Mouse (Mus musculus): ENCODE data around the gene Tyk2.

Gene Tyk2

DNA sequence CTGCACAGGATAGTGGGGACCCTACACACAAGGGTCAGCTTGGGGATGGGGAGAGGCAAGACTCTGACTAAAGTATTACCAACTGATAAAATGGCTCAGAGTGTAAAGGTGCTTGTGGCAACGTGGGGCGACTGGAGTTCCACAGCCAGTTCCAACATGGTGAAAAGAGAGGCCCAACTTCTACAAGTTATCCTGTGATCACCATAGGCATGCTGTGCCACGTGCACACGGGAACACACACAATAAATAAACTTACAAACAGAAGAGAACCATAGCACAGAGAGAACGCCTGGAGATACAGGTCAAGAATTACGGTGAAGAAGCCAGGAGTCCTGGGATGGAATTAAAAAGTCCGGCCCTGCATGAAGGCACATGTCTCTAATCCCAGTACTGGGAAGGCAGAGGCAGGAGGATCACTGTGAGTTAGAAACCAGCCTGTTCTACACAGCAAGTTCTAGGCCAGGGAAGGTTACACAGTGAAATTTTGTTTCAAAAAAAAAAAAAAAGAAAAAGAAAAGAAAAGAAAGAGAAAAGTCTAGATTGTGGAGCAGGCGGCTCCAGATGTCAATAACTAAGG is 18.1 kb upstream of the Tyk2 start:
- no peak for DNase-seq

DNA sequence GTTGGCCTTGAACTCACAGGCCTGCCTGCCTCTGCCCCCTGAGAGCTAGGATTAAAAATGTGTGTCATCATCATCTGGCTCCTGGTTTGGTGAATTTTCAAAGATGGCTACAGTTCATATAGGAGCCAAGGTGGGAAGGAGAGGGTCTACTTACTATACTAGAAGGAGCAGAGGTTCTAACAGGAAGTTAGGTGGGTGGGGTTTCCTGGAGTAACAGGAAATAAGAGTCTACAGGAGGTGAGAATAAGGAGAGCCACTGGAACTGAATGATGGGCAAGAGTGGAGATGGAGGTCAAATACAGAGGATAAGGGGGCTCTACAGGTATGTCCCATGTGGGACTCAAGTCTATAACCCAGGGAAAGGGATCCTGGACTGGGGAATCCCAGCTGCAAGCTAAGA is 17.4 kb upstream of the Tyk2 start:
- no peak for DNase-seq

DNA sequence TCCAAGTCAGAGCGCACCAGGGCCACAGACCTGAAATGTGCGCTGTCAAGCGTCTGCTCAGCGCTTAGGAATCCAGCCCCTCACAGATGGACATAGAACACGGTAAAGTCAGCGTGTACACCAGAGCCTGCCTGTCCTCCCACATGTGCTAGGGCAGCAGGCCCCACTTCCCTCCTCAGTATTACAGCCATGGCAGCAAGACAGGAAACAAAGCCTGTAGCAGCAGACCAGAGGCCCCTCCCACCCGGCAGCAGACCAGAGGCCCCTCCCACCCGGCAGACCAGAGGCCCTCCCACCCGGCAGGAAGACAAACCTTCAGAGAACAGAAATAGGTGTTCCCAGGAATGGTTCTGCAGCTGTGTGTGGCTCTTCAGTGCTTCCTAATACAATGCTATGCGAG is 15.7 kb upstream of the Tyk2 start:
- DNase-seq: peak in 1 of 2 experiments; percentile 47

DNA sequence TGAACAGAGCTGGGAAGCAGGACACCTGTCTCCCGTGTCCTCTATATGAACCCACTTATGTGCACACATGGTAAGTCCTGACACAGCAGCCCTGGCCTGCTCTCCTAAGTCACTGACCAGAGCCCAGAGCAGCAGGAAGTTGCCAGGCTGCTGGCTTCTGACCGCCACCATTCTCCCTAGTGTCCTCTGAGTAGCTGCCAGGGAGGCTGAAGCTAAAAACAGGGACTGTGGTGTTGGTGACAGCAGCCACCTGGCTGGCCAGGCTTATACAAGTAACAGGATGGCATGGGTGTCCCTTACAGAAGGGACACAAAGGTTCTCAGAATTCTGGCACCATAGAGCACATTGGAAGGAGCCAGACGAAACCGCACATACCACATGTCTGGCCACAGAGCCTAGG is 14.4 kb upstream of the Tyk2 start:
- no peak for DNase-seq

DNA sequence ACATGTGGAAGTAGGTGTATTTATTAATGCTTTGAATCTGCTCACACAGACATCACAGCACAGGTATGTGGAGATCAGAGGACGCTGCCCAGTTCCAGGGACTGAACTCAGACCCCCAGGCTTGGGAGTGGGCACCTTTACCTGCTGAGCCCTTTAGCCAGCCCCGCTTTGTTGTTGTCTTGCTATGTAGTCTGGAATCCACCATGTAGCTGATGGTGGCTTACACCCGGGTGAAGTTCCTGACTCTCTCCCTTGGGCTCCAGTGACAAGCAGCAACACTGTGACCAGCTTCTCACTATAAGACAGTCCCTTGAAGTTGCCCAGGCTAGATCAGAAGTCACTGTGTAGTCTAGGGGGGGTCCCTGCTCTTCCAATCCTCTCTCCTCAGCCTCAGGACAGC is 13.3 kb upstream of the Tyk2 start:
- no peak for DNase-seq

DNA sequence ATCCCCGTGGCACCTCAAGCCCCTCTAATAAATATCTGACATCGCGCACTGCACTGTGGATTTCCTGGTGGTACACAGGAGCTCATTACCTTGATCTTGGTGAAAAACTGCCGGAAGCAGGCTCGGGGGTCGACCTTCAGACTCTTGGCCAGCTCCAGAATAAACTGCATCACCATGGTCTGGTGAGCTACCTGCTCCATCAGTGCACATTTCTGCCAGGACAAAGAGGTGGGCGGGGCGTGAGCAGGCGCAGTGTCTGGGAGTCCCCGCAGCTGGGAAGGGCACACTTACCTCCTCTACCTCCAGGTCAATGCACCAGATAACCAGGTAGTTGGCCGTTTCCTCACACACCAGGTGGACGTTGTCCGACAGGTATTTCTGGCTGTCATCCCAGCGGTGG is 10.9 kb upstream of the Tyk2 start:
- DNase-seq: no peak

DNA sequence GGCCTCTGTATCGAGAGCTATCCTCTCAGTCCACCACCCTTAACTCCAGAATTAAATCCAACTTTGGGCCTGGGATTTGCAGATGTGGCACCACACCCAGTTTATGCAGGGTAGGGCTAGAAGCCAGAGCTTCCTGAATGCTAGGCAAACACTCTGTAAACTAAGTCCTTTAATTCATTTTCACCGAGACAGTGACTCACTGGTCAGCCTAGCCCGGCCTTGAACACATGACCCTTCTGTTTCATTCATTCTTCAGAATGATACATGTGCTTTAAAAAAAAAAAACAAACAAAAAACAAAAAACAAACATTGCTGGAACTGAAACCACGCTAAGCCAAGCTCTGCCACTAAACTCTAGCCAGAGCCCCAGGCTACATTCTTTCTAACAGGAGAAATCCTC is 7.3 kb upstream of the Tyk2 start:
- no peak for DNase-seq

DNA sequence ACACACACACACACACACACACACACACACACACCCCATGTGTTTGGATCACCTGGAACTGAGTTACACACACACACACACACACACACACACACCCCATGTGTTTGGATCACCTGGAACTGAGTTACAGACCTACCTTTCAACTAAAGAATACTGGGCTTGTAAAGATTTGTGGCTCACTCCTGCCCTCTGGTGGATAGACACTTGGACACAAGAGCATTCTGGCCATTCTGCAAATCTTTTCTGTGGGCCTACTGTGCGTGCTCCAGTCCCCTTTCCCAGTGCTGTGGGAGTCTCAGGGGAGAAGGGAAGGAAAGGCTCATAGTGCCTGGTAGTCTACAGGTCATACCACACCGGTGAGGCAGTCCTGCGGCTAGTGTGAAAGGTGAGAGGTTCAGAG is 6.2 kb upstream of the Tyk2 start:
- peak in 1 of 2 experiments; percentile 53 for DNase-seq

DNA sequence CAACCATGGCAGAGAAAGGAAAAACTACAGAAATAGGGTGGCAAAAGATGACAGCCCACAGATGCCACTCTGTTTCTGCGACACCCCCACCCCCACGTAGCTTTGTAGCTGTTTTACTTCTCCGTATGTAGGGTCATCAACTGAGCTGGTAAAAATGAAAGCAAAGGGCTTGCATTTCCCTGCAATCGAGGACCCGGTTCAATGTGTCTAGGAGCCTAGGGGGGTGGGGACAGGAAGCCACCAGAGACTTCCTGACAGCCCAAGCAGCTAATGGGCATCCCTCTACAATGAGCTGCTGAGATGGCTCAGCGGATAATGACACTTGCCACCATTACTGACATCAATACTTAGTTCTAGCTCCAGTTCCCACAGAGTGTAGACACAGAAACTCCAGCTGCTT is 5.4 kb upstream of the Tyk2 start:
- no peak for DNase-seq

DNA sequence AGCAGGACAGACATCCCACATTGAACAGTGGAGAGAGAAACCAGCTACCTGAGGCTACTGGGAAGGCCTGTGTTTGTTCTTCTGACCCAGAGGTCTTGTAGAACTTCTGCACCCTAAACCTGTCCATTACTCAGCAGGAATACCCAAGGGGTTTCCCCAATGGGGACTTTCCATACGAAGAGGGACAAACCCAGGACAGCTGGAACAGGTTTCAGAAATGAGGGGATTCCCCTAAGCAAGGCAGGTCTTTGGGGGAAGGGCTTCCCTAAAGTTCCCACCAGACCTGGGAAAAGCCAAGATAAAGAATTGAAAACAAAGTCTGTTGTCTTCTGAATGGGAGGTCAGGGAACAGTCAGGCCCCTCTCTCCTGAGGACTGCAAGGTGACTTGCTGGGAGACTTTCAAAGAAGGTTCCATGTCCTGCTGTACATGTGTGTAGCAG is 4.9 kb upstream of the Tyk2 start:
- DNase-seq: no peak

DNA sequence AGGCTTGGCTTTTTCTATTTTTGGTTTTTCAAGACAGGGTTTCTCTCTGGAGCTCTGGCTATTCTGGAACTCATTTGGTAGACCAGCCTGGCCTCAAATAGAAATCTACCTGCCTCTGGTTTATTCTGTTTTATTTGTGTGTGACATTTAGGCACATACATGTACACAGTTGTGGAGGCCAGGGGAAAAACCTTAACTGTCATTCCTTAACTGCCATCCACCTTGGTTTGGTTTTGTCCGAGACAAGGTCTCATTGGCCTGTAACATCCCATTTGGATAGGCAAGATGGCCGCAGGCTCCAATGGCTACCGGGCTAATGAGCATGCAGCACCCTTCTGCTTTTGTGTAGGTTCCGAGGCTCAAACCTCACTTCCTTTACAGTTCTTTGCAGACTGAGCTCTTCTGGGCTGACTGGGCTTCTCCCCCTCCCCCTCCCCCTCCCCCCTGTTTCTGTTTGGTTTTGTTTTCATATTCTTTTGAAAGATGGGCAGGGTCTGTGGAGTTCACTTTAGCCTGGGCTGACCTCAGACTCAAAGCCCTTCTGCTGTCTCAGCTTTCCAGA is 4.4 kb upstream of the Tyk2 start:
- no peak for DNase-seq

DNA sequence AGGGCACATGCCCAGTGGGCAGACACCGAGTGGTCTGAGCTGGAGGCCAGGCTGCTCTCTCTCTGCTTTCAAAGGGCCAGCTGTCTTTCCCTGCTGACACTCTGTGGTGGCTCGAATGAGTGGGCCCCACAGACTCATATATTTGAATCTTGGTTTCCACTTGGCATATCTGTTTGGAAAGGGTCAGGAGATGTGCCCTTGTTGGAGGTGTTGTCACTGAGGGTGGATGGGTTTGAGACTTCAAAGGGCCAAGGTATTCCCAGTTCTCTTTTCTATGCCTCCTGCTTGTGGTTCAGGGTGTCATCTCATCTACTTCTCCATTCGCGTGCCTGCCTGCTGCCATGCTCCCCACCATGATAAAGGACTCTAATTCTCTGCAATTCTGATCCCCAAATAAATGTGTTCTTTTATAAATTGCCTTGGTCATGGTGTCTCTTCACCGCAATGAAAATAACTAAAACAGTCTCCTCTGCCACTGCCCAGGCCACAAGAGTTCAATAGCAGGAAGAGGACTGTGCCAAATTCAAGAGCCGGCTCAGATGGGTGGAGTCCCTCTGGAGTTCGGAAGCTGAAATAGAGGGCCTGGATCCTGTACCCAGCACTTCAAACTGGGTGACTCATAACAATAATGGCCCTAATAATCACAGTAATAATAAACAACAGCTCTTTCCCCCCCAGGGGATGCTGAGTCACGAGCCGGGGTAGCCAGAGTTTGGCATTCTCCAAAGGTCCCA is 3.7 kb upstream of the Tyk2 start:
- DNase-seq: no peak

DNA sequence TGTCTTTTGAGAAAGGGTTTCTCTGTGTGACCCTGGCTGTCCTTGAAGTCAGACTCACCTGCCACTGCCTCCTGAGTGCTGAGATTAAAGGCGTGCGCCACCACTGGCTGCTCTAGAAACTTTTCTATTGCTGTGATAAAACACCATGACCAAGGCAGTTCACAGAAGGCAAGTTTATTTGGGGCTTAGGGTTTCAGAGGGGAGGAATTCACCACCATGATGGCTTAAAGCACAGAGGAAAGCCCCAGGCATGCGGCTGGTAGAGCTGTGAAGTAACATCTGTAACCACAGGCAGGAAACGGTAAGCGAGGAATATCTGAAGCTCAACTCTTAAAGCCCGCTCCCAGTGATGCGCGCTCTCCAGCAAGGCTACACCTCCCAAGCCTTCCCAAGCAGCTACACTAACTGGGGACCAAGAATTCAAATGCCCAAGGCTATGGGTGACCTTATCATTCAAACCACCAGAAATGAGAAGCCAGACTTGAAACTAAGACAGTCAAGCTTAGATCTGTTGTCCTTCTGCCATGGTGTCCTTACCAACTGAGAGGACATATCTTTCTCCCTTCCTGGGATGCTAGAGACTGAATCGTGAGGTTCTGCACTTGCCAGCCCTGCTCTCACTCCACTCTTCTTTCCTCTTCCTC is 2.1 kb upstream of the Tyk2 start:
- peak; percentile 33 to 57 for DNase-seq

DNA sequence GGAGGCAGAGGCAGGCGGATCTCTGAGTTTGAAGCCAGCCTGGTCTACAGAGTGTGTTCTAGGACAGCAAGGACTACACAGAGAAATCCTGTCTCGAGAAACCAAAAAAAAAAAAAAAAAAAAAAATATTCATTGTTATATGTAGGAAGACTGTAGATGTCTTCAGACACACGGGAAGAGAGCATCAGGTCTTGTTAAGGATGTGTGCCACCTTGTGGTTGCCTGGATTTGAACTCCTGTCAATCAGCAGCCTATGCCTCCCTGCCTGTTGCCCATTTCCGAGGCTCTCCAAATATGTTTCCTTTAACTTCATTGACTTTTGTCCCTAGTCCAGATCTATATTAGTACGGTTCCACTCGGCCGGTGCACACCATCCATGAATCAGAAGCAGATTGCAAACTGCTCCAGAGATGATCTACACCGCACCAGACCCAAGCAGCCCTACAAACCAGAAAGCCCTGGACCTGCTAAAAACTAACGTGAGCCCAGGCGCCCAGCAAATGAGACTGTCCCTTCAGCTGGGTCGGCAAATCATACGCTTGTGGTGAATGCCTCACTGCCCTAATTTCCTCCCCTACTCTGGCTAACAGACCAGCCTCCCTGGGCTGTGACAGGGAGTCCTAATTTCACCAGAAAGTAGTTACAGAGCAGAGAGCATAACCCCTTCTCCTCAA is 1.2 kb upstream of the Tyk2 start:
- DNase-seq: no peak

DNA sequence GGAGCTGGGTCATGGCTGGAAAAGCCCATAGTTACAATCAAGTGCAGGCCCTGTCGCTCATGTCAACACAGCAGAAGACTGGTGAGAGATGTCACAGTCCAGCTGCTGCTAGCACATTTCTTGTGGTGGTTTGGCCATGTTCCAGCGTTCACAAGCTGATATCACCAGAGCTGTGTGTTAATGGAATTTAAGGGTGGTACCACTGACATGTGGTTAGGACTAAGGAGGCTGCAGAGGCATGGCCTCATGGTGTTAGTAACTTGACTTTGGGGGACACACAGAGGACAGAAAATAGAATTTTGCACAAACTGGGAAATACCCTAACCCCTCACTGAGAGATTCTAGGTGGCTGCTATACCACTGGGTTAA is 4.8 kb downstream of the Tyk2 start:
- no peak for DNase-seq

DNA sequence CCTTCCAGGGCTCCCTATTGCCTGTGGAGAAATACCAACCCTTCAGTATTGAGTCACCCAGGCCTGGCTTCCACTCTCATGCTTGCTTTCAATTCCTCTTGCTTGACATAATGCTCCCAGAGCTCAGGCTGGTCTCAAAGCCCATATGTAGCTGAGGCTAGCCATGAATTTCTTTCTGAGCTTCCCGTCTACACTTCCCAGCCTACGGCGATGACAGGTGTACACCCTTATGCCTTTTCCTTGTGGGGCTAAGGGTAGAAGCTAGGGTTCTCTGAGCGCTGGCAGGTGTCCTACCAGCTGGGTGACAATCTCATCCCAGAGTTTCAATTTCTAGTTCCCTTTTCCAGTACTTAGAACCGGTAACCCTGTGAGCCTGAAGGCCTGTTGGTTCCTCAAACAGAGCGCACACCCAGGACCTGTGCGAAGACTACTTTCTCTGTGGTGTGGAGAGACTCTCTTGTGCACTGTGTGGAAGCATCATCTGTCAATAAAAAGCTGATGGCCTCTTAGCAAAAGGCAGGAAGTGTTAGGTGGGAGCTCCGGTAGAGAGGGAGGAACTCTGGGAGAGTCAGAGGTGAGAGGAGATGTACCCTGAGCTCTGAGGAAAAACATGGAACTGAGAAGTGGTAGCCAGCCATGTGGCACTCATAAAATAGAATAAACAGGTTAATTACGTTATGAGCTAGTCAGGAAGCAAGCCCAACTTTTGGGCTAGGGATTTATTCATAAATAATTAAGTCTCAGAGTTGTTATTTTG is 5.4 kb downstream of the Tyk2 start:
- no peak for DNase-seq

DNA sequence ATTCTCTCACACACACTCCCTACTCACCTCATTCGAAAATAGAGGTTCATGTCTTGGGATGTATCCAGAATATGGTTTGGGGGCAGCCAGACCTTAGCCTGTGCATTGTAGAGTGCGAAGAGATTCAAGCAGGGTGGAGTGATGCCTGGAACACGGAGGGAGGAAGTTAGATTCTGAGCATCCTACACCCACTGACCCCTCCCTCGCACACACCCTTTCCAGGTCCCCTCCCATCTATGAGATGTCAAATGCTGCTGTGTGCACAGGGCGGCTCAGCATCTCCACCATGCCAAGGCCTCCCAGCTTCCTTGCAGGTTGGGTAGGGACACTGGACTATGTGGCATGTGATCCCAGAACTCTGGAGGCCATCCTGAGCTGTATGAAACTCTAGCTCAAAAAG is 6.2 kb downstream of the Tyk2 start:
- no peak for DNase-seq

DNA sequence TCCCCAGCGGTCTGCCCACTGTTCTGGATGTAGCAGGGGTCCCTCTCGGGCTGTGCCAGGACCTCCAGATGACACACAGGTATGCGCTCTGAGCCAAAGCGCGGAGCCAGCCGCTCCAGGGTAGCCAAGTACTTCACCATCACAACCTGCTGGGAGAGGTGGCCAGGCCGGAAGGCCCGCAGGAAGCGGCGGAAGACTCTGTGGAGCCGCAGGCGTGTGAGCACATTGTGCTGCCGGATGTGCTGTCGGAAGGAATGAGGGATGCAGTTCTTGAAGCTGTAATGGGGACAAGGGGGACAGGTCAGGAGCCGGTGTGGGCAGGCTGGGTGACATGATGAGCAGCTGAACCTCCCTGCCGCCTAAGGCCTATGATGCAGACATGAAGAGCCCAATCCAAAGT is 9.6 kb downstream of the Tyk2 start:
- DNase-seq: no peak

DNA sequence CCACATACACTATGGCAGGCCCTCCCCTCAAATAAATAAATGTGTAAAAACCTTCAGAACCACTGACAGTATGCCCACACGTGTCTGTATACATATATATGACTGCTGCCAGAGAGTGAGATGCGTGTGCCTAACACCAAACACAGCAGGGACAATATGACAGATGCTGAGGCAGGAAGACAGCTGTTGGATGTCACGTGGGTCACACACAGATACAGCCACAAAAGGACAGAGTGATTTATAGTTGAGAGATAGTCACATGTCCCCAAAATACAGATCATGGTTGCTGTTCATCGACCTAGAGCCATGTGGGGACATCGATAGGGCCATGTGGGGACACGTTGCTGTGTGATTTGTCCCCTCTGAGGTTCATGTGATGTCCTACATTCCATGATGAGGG is 14.0 kb downstream of the Tyk2 start:
- no peak for DNase-seq

DNA sequence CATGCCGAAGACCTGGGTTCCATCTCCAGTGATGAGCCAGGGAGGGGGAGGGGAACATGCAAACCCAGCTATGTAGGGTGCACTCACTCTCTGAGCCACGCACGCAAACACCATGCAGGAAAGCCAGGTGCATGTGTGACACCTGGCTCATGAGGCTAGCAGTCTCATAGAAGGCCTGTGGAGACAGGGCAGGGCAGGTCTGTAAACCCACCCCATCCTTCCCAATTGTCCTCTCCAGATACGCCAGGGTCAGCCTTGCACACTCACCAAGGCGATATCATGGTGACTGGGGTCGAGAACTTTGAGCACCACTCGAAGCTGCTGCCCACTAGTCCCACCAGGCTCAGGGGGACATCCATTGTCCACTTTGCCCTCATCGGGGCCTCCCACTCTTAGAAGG is 15.9 kb downstream of the Tyk2 start:
- no peak for DNase-seq

DNA sequence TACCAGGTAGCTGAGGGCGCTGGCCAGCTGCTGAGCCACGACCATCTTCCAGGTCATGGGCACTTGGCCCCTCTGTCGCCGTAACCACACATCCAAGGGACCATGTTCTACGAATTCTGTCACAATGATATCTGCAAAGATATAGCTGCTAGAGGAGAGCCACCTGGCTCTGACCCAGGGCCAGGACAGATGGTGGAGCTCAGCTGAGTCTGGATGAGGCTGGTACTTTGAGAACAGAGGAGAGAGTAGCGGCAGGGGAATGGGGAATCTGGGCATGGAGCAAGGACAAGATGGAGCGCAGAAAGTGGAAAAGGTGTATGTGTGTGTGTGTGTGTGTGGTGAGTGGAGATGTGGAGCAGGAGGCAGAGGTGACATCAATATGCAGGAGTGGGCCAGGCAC is 16.9 kb downstream of the Tyk2 start:
- DNase-seq: no peak

DNA sequence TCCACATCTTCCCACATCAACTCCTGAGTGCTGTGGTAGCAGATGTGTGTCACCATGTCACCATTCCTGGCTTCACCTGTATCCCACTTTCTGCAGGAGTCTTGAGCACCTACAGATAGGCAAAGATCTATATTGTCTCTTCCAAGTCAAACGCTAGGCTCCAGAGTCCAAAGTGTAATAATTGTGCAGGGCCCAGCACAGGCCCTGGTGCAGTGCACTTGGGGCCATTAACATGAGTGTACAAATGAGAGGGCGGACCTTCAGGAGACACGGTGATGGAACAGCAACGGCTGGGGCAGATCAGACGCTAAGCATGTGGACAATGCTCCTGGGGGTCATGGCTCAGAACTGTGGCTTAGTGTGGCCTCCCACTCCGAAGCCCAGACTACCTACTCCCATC is 17.3 kb downstream of the Tyk2 start:
- DNase-seq: no peak
